Mouse (Mus musculus) limb, embryonic 10.5 days (tissue): ENCODE measurements around the gene Lrba. TPM values are rescaled to one million over a fixed set of nuclear protein-coding genes. Genes with fewer than 3 reads are reported as not detected.

Experiments used
- DNase-seq: peaks from one replicate; pipeline ENCODE4 v3.0.0-alpha.2; 2017; ENCODE audit warnings: low spot score
- H3K27ac ChIP-seq: fragments of 300-500 bp; sonication (generic); 2 replicates; pipeline ENCODE4 v1.5.1; 2016; ENCODE audit warnings: mild to moderate bottlenecking
- H3K27me3 ChIP-seq: fragments of 300-500 bp; sonication (generic); 2 replicates; pipeline ENCODE4 v1.6.1; 2016; ENCODE audit warnings: low read depth, mild to moderate bottlenecking; ENCODE audit not compliant: poor library complexity, severe bottlenecking
- H3K36me3 ChIP-seq: fragments of 300-500 bp; sonication (generic); 2 replicates; pipeline ENCODE4 v1.6.1; 2016; ENCODE audit warnings: mild to moderate bottlenecking, moderate library complexity
- H3K4me1 ChIP-seq: fragments of 300-500 bp; sonication (generic); 2 replicates; pipeline ENCODE4 v1.6.1; 2016
- H3K4me3 ChIP-seq: fragments of 300-500 bp; sonication (generic); 2 replicates; pipeline ENCODE4 v1.5.1; 2016; ENCODE audit warnings: mild to moderate bottlenecking, moderate library complexity
- H3K9me3 ChIP-seq: fragments of 300-500 bp; sonication (generic); replicated peaks from 2 replicates; pipeline ENCODE4 v1.6.1; 2016; ENCODE audit warnings: mild to moderate bottlenecking
- WGBS: fragments of 180-500 bp; shearing (Covaris S2); methylation state at CpG from one replicate; pipeline ENCODE4 v1.1.7; 2016; 5-methylcytosine and 5-hydroxymethylcytosine counted together
- polyA plus RNA-seq: library from polyadenylated mRNA; unstranded; fragments of >200 nt; fragmentation: Nextera tagmentation; extraction: Ambion mirVana; gene quantifications from 2 replicates; pipeline ENCODE4 v1.2.1, GENCODE M21; 2016

The Lrba gene
- polyA plus RNA-seq, 1 experiment from 2014 or later, result 6.0 TPM

GRCm38 (mm10) chr3:86818001-86818585 lies 593.6 kb downstream of the Lrba start:
- WGBS, result 85% methylated on average over 13 of the region's 13 CpGs

DNA sequence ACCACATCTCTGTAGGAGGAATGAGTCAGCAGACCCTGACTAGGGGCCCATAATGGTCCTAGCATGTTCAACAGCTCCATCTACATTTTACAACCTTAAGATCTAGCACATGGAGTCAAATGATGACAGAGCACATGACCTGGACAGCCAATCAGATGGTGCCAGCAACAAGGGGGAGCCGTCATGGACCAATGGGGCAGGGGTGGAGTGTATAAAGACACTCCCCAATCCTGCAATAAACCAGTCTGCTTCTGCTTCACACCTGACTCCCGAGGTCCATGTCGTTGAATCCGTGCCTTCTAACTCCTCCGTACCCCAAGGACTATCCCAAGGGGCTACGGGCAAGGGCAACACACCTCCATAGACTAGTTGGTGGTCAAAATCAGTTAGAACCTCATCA lies 594.9 kb downstream of the Lrba start:
- Histone ChIP-seq H3K4me3 (no peak overlapping the region), H3K27me3 (no peaks in the 10 kb centered on the region), H3K27ac (no peak overlapping the region), H3K9me3 (no peaks in the 10 kb centered on the region), H3K36me3 (no peaks in the 10 kb centered on the region), H3K4me1 (peaks cover 35% of the 10 kb centered on the region)
- no peak for DNase-seq
- WGBS, result 96% methylated on average over 6 of the region's 6 CpGs

More at GRCm38 (mm10) chr3:86818001-86818585, 593.6 kb downstream of the Lrba start:
- no peak overlapping the region for H3K4me3 ChIP-seq
- H3K4me1 ChIP-seq, result peaks cover 35% of the 10 kb centered on the region
- no peaks in the 10 kb centered on the region for H3K36me3 ChIP-seq
- no peaks in the 10 kb centered on the region for H3K27me3 ChIP-seq
- no peak for DNase-seq
- peak overlapping the region; percentile 11; the same call in 1 of the 2 replicates for H3K27ac ChIP-seq
- H3K9me3 ChIP-seq, result no peaks in the 10 kb centered on the region

DNA sequence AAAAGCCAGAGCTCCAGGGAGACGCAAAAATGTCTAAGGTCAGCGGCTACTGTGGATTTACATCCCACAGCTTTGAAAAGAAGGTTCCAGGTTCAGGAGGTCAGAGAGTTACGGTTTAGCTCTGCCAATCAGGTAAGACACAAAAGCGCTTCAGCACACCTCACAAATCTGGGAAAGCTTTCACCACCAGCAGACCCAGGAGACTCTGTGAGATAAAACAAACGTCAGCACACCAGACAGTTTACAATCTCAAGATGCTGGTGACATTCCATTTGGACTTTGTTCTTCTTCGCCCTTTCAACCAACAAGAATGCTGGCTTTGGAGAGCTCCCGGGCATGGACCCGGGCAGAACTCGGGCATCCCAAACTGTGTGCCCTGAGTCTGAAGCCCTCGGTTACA lies 595.9 kb downstream of the Lrba start:
- 32% methylated on average over 10 of the region's 10 CpGs for WGBS
- Histone ChIP-seq H3K4me1 (peaks cover 35% of the 10 kb centered on the region), H3K9me3 (no peaks in the 10 kb centered on the region), H3K36me3 (no peaks in the 10 kb centered on the region), H3K4me3 (no peak overlapping the region), H3K27me3 (no peaks in the 10 kb centered on the region), H3K27ac (peak overlapping the region; percentile 40; the same call in 1 of the 2 replicates)
- no peak for DNase-seq

DNA sequence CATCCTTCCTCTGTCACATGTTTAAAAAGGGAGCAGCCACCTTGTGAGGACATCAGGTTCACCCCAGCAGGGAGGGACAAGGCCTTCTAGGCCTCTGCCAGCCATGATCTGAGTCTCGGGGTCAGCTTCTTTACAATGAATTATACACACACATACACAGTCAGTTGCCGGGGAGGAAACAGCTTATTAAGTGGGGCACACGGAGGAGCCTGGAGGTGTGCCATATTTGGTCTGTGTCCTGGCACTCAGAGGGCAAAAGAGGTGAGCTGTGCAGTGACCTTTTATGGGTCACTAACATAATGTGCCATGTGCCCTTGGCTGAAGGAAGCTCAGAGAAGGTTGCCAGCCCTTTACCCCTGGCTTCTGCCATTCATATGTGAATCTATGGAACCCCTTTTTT lies 596.9 kb downstream of the Lrba start:
- no peaks in the 10 kb centered on the region for H3K36me3 ChIP-seq
- H3K4me3 ChIP-seq, result no peak overlapping the region
- H3K4me1 ChIP-seq, result peaks cover 35% of the 10 kb centered on the region
- DNase-seq, result no peak
- no peaks in the 10 kb centered on the region for H3K27me3 ChIP-seq
- 61% methylated on average over 3 of the region's 3 CpGs for WGBS
- no peaks in the 10 kb centered on the region for H3K9me3 ChIP-seq
- peak overlapping the region; percentile 42; the same call in 1 of the 2 replicates for H3K27ac ChIP-seq

GRCm38 (mm10) chr3:86827506-86827905 lies 603.0 kb downstream of the Lrba start:
- no peaks in the 10 kb centered on the region for H3K9me3 ChIP-seq
- H3K27me3 ChIP-seq, result 0 out of 2 replicates have a peak, but pooled peaks cover 8% of the 10 kb centered on the region
- no peak overlapping the region for H3K4me3 ChIP-seq
- H3K4me1 ChIP-seq, result peaks cover 19% of the 10 kb centered on the region
- no peak for DNase-seq
- H3K36me3 ChIP-seq, result no peaks in the 10 kb centered on the region
- H3K27ac ChIP-seq, result no peak overlapping the region
- WGBS, result 89% methylated on average over 3 of the region's 3 CpGs

- Histone ChIP-seq H3K4me3 (no peak overlapping the region), H3K27ac (no peak overlapping the region), H3K27me3 (0 out of 2 replicates have a peak, but pooled peaks cover 8% of the 10 kb centered on the region), H3K36me3 (no peaks in the 10 kb centered on the region), H3K4me1 (peaks cover 27% of the 10 kb centered on the region), H3K9me3 (no peaks in the 10 kb centered on the region)
- 66% methylated on average over 8 of the region's 8 CpGs for WGBS
- DNase-seq, result no peak
Observed at GRCm38 (mm10) chr3:86832115-86832514, 607.6 kb downstream of the Lrba start.

Other genes with a start within 250 kb of the Lrba start
- gene Prss48, start 222.2 kb upstream of the Lrba start, polyA plus RNA-seq, result 0.31 TPM in 1 of 2 replicates, not detected in the other
- 1,202 and 1,379 TPM in 2 replicates for gene Rps3a1, start 82.0 kb upstream of the Lrba start, polyA plus RNA-seq